Mouse (Mus musculus): ENCODE results near the gene Gpn2.

GRCm38 (mm10) chr4:133570066-133570466 is 14.1 kb upstream of the Gpn2 start:
- TF ChIP-seq CTCF (IDR thresholded peaks at IDR 0.05; ENCODE audit: extremely low read depth, insufficient read depth, low read length) (no peak), POLR2A (IDR thresholded peaks at IDR 0.05; ENCODE audit: extremely low read depth, insufficient read depth, low read length) (no peak)

All from cortical plate, adult 2 months (tissue).